Mouse (Mus musculus) forelimb bud, embryonic 11.5 days (tissue): Measurements from ENCODE around the gene Pnpla5.
"Not testable (repeated sequence)": the region's sequence is repeated elsewhere in the genome, so short reads cannot be mapped to it uniquely, and the experiment has no call there.

Experiments
- DNase-seq: peaks from one replicate; pipeline ENCODE4 v3.0.0-alpha.2; 2012; ENCODE audit warnings: low read depth, low spot score

The Pnpla5 gene

DNA sequence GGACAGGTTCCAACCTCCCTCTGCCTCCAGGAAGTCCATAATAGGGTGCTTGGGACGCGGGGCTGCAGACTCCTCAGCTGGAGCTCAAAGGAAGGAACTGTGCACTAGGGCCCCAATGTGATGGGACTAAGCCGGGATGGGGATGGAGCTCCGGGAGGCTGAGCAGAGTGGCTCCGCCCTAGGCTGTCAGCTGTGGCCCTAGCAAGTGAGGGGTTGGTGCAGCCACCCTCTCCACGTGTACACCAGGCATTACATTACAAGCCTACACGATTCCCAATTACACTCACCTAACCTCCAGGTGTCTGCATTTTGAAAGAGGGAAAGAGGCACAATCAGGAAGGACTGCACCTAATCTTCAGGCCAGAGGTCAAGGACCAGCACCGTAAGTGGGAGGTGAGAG lies at the start of gene Pnpla5:
Gene Pnpla5, minus strand, starts transcription at position 101 of the 400 bp plus-strand sequence.
- DNase-seq = no peak

DNA sequence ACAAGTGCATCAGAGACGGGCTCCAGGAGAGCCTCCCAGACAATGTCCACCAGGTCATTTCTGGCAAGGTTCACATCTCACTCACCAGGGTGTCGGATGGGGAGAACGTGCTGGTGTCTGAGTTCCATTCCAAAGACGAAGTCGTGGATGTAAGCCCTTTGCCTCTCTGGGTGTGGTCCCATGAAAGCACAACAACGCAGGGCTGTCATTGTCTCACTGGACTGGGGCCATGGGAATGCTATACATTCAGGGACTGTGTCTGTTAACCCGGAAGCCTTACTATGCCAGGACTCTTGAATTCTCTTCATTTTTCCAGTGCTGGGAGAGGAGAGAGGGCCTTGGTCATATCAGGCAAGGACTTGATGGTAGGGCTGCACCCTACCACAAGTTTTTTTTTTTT lies 48.2 kb upstream of the Pnpla5 start:
- DNase-seq = no peak

DNA sequence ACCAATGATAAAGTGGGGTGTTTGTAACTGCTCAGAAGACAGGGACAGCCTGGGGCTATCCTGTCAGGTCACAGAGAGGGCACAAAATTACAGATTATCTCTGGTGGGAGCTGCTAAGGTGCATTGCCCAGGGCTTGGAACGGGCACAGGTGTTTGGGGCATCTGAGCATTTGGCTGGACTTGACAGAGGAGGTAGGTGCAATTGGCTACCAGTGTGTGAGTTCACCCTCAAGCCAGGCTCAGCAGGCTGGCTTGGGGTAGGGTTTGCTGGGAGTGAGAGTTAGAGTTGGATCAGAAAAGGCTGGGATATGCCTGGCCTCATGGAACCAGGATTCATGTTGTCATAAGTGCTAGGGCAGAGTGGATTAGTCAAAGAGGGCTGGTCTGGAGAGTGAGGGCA lies 46.5 kb upstream of the Pnpla5 start:
- no peak for DNase-seq

DNA sequence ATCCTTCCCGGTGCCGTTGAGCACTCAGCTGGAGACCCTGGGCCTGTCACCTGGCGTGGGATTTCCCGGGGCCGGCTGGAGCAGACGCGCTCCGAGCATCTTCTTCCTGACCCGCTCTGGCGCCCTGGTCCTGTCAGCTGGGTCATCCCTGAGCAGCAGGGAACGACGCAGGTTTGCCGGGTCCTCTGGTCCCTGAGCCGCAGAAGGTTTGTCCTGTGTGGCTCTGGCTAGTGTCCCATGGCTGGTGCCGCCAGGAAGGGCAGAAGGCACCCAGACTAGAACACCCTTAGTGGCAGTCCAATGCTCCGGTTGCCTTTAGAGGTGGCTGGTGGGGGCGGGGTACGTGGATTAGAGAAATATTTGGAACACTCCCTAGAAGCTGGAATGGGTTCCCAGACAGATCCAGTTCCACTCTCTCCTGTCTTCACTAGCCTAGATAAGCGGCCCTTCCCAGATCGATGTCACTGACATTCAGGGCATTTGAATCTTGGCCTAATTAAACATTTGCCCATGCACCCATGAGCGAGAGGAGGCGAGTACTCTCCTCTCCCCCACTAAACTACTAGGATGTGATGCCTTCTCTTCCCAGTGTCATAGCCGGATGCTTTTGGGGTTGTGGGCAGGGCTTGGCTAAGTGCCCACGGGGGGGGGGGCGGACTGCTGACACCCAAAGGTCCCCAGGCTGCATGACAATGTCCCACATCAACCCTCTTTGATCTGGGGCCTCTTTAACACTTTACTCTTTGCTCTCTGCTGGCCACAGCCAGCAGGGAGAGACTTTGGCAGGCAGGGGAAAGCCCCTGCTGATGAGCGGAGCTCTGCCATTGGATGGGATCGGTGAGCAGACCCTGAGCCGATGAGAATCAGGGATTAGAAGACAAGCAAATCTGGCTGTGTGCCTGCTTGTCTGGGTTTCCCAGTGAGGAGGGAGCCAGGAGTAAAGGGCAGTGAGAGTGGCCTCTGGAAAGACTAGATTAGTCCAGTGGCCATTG lies 45.5 kb upstream of the Pnpla5 start:
- DNase-seq = no peak

DNA sequence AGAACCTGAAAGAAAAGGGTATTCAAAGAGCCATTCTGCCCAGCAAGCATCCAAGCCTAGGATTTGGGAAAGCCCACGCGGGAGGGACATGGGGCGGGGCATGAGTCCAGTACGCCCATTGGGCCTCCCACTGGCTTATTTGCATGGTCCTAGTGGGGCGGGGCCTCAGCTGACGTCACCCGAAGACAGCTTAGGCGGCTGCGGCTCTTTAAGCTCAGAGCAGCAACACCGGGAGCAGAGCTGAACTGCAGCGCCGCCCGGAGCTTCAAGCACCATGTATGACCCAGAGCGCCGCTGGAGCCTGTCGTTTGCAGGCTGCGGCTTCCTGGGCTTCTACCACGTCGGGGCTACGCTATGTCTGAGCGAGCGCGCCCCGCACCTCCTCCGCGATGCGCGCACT lies 44.6 kb upstream of the Pnpla5 start, which contains the start of gene Pnpla3:
Gene Pnpla3, plus strand, starts transcription at position 238 of the 400 bp plus-strand sequence.
- DNase-seq = peak; percentile 94

DNA sequence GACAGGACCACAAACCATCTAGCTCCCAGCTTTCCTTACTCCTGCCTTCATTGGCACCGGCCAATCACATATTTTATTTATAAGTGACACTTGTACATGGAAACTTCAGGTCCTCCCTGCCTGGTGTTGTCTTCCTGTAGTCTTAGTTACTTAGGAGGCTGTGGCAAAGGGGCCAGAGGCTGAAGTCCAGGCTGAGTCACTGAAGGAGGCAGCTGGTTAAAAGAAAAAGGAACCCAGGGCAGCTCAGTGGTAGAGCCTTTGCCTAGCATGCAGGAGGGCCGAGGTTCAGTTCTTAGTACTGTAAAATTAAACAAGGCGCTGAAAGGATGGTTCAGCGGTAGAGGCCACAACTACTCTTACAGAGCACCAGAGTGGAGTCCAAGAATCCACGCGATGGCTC lies 43.8 kb upstream of the Pnpla5 start:
- no peak for DNase-seq

DNA sequence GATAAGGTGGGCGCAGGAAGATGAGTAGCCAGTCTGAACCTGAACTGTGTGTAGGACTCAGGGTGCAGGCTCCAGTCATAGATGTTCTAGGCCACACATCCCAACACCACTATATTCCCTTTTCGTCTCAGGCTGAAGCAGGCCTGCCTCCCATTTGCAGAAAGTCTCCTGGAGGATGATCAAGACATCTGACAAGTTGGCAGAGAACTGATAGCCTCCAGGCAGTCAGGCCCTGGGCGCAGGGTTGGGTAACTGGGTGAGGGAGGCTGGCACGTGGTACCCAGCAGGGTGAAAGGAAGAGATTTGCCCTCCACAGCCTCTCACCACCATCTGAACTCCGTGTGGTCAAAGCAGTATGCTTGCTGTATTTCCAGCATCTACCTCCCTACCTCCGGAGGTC lies 38.9 kb upstream of the Pnpla5 start:
- no peak for DNase-seq

DNA sequence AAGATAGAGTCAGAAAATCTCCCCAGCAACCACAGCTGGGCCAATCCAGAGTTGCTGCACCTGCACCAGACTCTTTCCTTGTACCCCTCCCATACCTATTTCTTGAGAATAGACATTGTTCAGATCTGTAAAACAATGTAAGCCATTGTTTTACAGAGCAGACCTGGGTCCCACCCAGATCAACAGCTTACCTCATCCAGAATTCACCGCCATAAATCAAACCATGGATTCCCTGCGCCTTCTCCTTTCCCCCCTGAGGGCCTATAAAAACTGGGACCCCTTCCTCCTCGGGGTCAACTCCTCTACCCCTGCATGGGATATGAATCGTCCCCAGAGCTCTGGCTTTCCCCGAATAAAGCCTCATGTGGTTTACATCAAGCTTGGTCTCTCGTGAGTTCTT lies 34.6 kb upstream of the Pnpla5 start:
- not testable (repeated sequence) for DNase-seq

DNA sequence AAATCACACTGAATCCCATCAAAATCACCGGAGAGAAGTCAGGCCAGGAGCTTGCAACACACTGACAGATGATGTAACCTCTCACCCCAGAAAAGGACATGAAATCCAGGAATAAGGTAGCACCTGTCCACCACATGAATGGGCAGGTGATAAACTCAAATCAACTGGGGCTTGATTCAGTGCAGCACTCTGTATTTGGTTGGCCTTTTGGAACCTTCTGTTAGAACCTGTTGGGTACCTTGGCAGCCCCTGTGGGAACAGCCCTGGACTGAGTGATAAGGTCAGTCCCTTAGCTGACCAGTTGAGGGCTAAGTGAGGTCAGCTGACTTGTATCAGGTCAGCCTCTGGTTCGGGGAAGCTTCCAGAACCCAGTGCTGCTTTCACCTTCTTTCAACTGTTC lies 33.2 kb upstream of the Pnpla5 start:
- DNase-seq = no peak

DNA sequence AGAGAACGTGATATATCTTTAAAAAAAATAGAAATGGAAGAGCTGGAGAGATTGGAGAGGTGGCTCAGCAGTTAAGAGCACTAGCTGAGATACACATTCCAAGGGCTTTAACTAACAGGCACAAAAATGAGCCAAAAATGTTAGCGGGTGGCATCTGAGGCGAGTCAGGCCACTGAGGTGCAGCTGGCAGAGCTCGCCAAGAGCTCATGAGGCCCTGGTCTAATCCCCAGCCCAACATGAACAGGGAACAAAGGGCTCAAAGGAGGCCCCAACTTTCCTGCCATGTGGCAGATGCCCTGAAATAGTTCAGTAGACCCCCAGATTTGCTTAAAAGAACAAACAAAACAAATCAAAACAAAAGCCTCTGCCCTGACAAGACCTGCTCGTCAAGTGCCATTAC lies 18.0 kb upstream of the Pnpla5 start:
- no peak for DNase-seq

DNA sequence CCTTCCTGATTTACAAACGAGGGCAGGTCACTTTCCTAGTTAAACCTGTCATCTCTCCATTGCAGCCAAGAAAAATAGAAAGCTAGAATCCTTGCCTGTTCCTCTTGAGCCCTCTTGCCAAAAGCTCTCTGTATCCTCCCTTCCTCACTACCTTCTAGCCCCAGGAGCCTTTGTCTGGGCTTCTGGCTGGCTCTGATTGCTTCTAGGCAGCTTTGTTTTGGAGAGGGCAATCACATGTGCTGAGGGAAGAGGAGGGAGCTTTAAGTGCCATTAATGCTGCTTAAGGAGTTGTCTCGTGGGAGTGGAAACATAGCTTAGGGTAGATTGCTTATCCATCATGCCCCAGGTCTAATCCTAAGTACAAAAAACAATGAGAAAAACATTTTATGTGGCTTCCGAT lies 17.1 kb upstream of the Pnpla5 start:
- DNase-seq = no peak

DNA sequence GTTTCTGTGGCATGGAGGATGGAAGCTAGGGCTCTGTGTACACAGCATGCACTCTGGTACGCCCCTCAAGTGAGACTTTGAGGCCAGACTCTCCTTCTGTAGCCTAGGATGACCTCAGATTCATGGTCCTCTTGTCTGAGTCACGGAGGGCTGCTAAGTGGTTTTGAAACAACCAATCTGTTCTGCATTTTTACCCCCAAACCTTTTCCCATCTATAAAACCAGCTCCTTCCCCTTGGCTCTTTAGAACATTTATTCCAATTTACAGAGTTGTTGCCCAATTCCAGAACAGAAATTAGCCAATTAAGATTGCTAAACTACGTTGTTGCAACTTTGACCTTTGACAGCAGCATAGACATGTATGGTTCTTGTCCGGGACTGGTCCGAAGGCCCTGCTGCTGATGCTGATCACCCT lies 16.6 kb upstream of the Pnpla5 start:
- no peak for DNase-seq

DNA sequence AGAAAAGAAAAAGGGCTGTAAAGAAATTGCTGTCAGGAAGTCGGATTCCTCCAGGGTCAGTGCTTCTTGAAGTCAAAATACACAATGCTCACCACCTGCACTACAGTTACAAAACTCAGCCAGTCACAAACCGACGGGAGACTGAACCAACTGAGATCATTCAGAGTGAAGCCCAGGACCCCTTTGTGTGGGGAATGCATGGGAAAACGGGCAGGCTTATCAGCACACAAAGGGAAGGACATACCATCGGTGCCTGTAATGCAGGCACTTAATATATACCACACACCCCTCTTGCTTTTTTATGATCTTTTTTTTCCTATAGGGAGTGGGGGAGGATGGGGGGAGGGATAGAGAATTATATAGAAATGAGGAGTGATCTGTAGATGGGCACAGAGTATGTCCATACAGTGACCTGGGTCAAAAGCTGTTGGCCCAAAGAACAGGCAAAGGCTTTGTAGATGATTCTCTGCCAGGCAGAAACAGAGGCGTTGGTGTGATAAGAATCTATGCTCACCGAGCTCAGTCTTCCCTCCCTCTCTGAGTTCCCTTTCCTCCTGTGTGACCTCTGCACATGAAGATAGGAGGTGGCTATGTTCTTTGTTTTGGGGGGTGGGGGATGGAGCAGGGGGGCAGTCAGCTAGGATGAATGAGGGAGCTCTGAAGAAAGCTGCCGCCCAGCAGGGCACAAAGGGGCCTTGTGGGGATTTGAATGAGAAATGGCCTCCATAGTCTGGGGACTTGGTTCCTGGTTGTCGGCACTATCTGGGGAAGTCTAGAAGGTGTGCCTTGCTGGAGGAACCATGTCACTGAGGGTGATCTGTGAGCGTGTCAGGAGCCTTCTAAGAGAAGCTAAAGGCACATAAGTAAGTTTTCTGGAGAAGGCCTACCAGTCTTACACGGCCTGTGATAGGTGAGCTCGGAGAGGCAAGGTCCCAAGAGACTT lies 13.8 kb upstream of the Pnpla5 start:
- no peak for DNase-seq

DNA sequence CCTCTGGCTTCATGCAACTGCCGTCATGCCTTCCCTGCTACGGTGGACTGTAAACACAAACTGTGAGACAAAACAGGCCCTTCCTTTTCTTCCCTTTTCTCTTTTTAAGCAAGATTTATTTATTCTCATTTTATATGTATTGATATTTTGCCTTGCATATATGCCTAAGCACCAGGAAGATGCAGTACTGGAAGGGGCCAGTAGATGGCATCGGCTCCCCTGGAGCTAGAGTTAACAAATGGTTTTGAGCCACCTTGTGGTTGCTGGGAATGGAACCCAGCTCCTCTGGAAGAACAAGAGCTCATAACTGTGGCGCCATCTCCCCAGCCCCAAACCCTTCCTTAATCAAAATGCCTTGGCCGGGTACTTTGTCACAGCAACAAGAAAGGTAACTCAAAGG lies 12.5 kb upstream of the Pnpla5 start:
- peak; percentile 40 for DNase-seq

DNA sequence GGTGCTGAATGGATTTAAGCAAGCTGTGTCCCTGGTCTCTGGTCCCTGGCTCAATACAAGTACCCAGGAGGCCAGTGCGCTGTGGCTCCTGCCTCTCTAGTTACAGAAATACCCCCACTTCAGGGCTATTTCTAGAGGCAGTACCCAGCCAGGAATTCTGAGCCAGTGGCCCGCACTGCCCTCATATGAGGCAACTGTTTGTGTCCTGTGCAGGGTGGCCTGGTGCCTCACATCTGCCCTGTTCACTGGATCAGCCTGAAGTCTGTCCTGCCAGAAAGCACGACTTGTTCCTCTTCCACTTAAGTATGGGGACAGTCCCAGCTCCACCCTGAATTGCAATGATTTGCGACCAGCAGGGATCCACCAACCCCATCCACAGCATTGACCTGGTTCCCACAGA lies 10.5 kb upstream of the Pnpla5 start:
- DNase-seq = no peak

DNA sequence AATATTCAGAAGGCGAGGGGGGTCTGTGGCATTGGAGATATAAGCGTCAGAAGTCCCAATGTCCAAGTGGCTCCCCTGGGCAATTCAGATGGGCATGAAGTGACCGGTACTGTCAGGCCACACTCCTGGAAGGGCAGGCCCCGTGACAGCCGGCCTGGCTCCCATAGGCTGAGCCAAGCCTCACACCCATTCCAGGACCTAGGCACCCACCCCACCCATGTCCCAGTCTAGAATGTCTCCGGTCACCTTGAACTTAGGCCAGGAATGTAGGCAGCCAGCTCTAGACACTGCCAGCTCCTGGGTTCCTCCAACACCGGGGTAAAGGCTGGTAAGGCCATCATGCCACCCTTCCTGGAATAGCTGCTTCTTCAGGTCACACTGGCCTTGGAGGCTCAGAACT lies 9.0 kb upstream of the Pnpla5 start:
- DNase-seq = no peak

DNA sequence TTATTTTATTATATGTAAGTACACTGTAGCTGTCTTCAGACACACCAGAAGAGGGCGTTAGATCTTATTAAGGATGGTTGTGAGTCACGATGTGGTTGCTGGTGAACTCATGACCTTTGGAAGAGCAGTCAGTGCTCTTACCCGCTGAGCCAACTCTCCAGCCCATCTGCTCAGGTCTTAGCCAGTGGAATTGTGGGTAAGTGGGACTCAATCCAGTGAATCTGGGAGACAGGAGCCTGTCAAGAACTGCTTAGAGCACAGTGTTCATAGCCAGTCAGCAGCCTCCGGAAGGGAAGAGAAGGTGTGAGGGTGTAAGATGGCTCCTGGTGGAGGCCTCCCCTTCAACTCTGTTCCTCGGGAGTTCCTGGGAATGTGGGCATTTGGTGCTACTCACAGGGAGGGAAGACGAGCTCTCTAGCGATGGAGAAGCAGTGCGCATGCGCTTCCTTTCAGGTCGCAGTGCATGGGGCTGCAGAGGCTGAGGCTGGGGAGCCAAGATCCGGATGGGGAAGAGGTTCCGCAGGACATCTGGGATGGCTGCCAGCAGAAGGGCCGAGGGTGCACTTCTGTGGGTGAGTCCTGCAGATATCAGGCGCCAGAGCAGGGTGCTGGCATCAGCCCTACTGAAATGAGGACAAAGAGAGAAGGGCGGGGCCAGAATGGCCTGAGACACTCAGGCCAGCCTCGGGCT lies 8.3 kb upstream of the Pnpla5 start:
- no peak for DNase-seq

DNA sequence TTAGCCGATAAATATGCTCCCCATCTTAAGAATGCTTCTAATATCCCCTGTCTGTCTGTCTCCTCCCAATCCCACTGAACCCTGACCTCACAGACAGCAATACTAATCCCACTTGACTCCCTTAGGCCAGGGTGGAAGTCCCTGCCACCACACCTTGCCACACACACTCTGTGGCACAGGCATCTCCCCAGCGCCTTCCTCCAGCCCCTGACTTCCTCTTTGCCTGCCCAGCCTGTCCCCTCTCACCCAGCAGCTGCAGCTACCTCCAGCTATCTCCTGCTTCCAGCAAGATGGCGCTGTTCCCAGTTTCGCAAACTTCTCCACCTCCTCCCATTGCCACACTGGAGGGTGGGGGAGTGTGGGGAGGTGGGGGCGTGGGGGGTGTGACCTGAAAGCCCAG lies 3.9 kb upstream of the Pnpla5 start:
- DNase-seq = no peak

DNA sequence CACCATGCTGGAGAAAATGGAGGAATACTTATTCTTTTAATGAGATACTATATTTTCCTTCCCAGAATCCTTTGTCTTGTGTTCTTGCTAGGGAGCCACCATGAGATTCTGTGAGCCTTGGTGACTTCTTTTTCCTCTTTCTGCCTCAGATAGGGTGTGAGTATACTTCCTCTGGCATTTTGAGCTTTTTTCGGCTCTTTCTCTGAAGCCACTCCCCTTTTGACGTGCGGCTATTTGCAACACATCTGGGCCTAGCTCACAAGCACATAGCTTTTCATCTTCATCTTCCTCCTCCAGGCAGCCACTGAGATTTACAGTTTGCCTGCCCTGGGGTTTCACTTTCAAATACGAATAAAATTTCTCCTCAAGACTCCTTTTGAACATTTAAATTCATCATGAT lies 3.5 kb upstream of the Pnpla5 start:
- no peak for DNase-seq

DNA sequence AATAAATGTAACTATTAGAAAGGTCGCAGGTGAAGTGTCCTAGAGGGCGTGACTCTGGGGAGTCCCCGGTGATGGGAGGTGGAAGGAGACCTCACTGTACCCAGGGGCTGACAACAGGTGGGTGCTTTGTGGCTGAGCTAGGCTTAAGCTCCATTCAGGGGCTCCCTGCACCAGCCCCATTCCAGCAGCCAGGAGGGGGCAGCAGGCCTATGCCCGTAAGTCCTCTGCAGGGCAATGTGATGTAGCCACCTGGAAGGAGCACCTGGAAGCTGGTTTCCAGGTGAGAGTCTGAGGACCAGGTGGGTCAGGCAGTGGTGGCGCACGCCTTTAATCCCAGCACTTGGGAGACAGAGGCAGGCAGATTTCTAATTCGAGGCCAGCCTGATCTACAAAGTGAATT lies 1.1 kb upstream of the Pnpla5 start:
- no peak for DNase-seq

DNA sequence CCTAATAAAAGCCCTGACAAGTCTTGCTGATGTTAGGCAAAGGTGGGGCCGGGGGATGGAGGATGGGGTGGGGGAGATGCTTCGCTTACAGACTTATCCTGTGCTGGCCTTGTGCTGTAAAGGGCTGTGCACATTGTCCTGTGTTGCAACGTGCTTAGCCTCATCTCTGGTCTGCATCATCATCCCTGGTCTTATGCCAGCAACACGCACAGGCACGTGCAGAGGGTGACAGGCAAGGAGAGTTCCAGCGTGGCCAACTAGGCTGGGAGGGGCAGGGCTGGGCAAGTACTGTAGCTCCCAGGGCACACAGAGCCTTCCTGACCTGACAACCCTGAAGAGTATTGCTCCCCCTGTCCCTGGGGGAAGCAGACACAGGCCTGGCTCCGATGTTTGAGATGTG lies 1.9 kb downstream of the Pnpla5 start:
- DNase-seq = no peak

DNA sequence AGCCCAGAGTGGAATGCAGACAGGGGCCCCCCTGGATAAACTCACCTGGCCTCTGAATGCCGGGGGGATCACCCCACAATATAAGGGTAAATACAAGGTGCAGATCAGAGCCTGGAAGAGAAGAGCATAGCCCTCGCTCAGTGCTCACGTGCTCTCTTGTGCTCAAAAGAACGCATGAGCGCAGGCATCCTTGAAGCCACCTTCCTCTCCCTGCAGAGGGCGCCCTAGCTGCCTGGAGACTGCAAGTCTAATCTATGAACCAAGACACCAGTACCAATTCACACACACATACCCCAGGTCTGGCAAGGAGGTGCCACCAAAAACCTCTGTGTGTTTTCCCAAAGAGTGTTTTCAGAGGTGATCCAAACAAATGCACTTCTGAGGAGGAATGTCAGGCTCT lies 2.4 kb downstream of the Pnpla5 start:
- peak; percentile 18 for DNase-seq
